Mouse (Mus musculus) cerebellum, postnatal 25 days (tissue): ENCODE results near the gene Ralb.

Experiments used
- DNase-seq, 2 experiments: peaks; one replicate each; pipeline ENCODE4 v3.0.0; 2021; ENCODE audit warnings: mixed read lengths in 2 of 2

Ralb gene

GRCm38 (mm10) chr1:119504260-119505062 lies at the start of gene Ralb:
TSS of gene Ralb (minus strand) at chr1:119504794.
- peak; percentile 92 to 96 for DNase-seq

- DNase-seq: no peak
Measured at GRCm38 (mm10) chr1:119551651-119552050, 47.1 kb upstream of the Ralb start.

- DNase-seq: no peak
Measured at GRCm38 (mm10) chr1:119550064-119550463, 45.5 kb upstream of the Ralb start.

GRCm38 (mm10) chr1:119549327-119549689 lies 44.7 kb upstream of the Ralb start:
- no peak for DNase-seq

GRCm38 (mm10) chr1:119548668-119549326 lies 44.2 kb upstream of the Ralb start:
- DNase-seq: peak; percentile 82 to 91

GRCm38 (mm10) chr1:119546490-119546889 lies 41.9 kb upstream of the Ralb start:
- no peak for DNase-seq

GRCm38 (mm10) chr1:119545671-119546070 lies 41.1 kb upstream of the Ralb start:
- DNase-seq: no peak

- DNase-seq: no peak
Measured at GRCm38 (mm10) chr1:119545164-119545563, 40.6 kb upstream of the Ralb start.

- no peak for DNase-seq
Measured at GRCm38 (mm10) chr1:119544611-119545155, 40.1 kb upstream of the Ralb start.

GRCm38 (mm10) chr1:119543316-119543715 lies 38.7 kb upstream of the Ralb start:
- DNase-seq: no peak

GRCm38 (mm10) chr1:119541570-119541969 lies 37.0 kb upstream of the Ralb start:
- DNase-seq: no peak

GRCm38 (mm10) chr1:119540836-119541557 lies 36.4 kb upstream of the Ralb start:
- no peak for DNase-seq

- DNase-seq: no peak
Measured at GRCm38 (mm10) chr1:119539252-119539651, 34.7 kb upstream of the Ralb start.

GRCm38 (mm10) chr1:119537651-119538050 lies 33.1 kb upstream of the Ralb start:
- DNase-seq: no peak

- no peak for DNase-seq
Measured at GRCm38 (mm10) chr1:119536122-119536521, 31.5 kb upstream of the Ralb start.

- no peak for DNase-seq
Measured at GRCm38 (mm10) chr1:119534341-119534740, 29.7 kb upstream of the Ralb start.

GRCm38 (mm10) chr1:119533093-119533805 lies 28.7 kb upstream of the Ralb start:
- peak in 1 of 2 experiments; percentile 34 for DNase-seq

GRCm38 (mm10) chr1:119532165-119532564 lies 27.6 kb upstream of the Ralb start:
- no peak for DNase-seq

- DNase-seq: no peak
Measured at GRCm38 (mm10) chr1:119530941-119531340, 26.3 kb upstream of the Ralb start.

- DNase-seq: peak; percentile 94 to 95
Measured at GRCm38 (mm10) chr1:119525689-119526591, 21.3 kb upstream of the Ralb start, which contains the start of gene Tmem185b. TSS of gene Tmem185b (plus strand) at chr1:119526160.

GRCm38 (mm10) chr1:119525004-119525444 lies 20.4 kb upstream of the Ralb start:
- peak; percentile 37 to 47 for DNase-seq
